Mouse (Mus musculus): ENCODE measurements around the gene Wiz.

Gene Wiz

GRCm38 (mm10) chr17:32389101-32389659 lies at the start of gene Wiz:
Gene Wiz, minus strand, starts transcription at chr17:32389439.
- DNase-seq (ENCODE audit: low spot score) = peak; percentile 91

GRCm38 (mm10) chr17:32437106-32437505 lies 47.9 kb upstream of the Wiz start:
- no peak for DNase-seq (ENCODE audit: low spot score)

- DNase-seq (ENCODE audit: low spot score) = no peak
These were observed 45.9 kb upstream of the Wiz start for GRCm38 (mm10) chr17:32435151-32435550.

DNA sequence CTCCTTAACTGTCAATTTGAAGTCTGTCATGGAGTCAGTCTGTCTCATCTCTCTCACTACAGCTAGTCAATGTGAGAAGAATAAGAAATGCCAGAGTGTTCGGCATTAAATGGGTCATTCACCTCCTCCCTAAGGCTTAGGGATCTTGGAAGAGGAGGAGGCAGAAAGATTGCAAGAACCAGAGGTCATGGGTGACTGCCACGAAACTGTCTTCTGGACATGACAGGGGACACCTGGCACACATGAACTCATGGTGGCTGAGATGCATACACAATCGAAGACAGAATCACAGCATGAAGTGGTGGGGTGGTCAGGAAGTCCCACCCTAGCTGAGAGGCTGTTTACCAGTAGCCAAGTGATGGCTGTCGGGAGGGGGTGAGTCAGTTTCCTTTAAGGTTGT lies 45.1 kb upstream of the Wiz start:
- DNase-seq (ENCODE audit: low spot score) = no peak

- DNase-seq (ENCODE audit: low spot score) = peak; percentile 19
These were observed 42.7 kb upstream of the Wiz start for GRCm38 (mm10) chr17:32431972-32432371.

- DNase-seq (ENCODE audit: low spot score) = no peak
These were observed 37.4 kb upstream of the Wiz start for GRCm38 (mm10) chr17:32426610-32427009.

DNA sequence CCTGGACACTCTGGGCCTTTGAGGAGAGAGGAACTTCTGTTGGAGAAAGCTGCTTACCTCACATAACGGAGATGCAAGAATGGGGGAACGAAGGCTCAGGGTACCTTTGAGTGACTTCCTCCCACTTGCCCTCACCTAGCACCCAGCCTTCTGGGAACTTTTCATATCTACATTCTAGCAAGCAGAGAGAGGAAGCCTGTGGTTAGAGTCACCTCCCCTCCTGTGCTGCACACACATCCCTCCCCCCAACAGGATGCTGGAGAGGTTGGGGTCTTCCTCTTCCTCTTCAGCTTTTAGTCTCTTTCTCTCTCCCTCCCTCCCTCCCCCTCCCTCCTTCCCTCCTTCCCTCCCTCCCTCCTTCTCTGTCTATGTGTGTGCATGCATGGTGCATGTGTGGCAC lies 34.8 kb upstream of the Wiz start, which contains the start of gene Pglyrp2:
Gene Pglyrp2 (minus strand): TSS at position 134 of the 400 bp plus-strand sequence.
- DNase-seq (ENCODE audit: low spot score) = no peak

DNA sequence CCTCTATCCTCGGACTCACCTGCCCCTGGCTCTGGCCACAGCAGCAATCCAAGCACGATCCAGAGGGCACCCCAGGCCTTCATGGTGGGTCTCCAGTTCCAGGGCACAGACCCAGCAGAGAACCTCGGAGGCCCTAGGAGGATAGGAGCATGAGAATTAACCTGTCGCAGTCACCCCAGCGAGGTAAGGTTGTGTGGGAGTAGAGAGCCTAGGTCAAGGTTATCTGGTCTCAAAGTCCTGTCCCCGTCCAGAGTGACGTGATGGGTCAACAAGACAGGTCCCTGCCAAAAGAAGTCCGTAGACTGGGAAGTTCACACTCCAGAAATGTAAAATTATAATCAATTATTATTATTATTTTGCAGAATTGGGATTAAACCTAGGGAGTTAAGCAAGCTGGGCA lies 31.5 kb upstream of the Wiz start:
- no peak for DNase-seq (ENCODE audit: low spot score)

DNA sequence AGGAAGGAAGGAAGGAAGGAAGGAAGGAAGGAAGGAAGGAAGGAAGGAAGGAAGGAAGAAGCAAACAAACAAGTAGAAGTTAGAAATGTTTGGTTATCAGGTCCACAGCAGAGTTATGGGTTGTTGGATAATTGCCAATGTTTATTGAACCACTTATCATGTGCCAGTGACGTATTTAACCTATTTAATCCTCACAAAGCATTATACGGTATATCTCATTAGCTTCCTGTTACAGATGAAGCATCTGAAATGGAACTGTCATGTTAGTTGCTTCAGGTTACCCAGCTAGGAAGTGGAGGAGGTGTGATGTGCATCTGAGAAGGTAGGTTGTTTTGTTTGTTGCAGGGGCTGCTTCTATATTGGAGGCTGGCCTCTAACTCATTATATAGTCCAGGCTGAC lies 30.8 kb upstream of the Wiz start:
- no peak for DNase-seq (ENCODE audit: low spot score)

DNA sequence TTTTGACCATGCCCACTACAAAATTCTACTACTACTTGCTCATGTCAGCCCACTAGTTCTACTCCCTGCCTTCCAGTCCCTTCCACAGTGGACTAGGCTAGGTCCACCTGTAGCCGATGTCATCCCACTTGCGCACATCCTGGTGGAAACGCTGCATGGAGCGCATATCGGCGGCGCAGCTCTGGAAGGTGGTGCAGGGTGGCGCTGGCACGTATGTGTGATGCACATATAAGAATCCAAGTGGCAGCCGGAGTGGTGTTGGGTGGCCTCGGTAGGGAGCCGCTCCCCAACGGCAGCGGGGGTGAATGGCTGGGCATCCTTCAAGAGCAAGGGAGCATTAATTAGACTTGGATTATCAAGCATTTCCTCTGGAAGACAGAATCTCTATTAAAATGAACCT lies 27.5 kb upstream of the Wiz start:
- no peak for DNase-seq (ENCODE audit: low spot score)

- DNase-seq (ENCODE audit: low spot score) = no peak
These were observed 26.3 kb upstream of the Wiz start for GRCm38 (mm10) chr17:32415417-32416020.

DNA sequence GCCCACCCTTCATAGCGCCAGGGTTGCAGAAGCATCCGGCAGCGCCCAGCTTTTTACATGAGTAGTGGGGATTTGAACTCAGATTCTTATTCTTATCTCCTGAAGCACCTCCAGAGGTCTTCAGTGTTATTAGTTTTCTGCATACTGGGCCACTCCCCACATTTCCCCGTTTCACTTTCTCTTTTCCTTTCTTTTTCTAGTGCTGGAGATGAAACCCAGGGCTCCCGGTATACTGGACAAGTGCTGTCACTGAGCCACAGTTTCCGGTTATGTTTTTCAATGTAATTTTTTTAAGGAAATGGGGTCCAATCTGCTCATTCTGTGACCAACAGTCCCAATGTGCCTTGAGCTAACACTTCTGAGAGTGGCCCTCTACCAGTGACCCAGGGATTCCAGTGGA lies 22.7 kb upstream of the Wiz start:
- DNase-seq (ENCODE audit: low spot score) = no peak

- no peak for DNase-seq (ENCODE audit: low spot score)
These were observed 14.2 kb upstream of the Wiz start, which contains the start of gene Rasal3 for GRCm38 (mm10) chr17:32403417-32403816. Gene Rasal3, minus strand, starts transcription at chr17:32403583.

GRCm38 (mm10) chr17:32402779-32403157 lies 13.5 kb upstream of the Wiz start:
- no peak for DNase-seq (ENCODE audit: low spot score)

DNA sequence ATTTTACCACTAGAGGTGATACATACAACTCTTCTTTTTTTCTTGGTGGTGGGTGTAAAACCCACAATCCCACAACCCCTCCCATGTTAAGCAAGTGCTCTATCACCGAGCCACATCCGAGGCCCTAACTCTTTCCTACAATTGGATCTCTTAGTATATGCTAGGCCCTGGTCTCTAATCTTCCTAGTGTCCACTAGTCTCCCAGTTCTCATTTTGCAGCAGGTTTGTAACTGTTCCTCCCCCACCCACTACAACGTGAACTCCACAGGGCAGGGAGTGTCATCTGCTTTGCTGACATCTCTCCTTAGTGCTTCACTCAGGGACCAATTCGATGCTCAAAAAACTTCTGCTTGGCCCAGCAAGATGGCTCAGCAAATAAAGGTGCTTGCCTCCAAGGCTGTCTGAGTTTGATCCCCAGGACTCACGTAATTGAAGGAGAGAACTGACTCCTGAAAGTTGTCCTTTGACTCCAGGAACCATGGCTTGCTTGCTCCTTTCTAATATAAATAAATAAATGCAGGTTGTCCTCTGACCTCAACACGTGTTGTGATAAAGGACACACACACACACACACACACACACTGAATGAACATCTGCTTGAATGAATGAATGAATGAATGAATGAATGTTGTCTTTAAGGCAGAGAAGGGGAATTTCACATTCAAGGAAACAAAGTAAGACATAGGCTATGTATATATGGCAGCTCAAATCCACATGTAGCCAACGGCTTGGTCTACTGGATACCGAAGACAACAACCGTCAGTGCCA lies 13.0 kb upstream of the Wiz start:
- no peak for DNase-seq (ENCODE audit: low spot score)

GRCm38 (mm10) chr17:32396266-32396665 lies 7.0 kb upstream of the Wiz start:
- no peak for DNase-seq (ENCODE audit: low spot score)

GRCm38 (mm10) chr17:32393944-32394343 lies 4.7 kb upstream of the Wiz start:
- no peak for DNase-seq (ENCODE audit: low spot score)

DNA sequence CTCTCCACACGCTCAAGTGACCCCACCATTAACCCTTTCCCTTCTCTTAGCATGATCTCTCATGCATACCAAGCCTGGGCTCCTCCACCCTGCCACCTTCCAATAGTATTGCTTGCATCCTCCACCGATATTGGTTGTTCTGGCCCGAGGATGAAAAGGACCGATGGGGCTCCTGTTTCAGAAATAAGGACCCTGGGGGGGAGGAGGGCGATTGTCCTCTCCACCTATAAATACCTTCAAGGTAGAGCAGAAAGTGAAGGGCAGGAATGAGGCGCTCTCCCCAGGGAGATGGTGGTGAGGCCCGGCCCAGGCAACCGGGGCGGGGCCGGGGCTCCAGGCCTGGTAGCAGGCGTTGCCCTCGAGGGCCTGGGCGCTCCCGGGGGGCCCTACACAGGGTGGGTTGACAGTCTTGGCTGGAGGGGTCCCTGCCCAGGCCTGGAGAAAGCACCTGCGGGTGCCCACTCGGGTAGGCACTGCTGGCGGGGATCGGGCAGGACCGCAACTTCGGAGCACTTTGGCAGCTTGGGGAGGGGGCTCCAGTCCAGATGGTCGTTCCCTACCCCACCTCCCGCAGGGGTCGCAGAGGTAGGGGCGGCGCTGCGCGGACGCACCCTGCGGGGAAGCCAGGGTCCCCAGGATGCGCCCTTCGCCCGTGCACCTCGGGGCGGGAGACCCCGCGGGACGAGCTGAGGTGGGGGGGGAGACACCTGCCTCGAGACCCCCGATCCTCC lies 704 bp downstream of the Wiz start:
- DNase-seq (ENCODE audit: low spot score) = peak; percentile 48

DNA sequence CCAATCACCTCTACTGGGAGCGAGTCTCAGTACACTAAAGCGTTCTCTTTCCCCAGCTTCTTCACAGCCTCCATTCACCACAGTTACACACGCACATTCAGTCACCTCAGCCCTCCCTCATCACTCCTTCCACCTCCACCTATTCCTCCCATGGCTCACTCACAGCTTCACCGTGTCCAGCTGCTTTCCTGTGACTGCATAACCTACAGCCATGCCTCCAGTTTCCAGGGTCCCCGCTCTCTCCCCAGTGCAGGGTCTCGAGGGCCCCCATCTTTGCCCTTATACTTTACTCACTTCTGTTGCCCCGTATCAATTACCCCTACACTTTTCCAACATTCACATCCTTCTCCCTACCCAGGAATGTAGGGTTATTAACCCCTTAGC lies 1.3 kb downstream of the Wiz start:
- DNase-seq (ENCODE audit: low spot score) = no peak

- peak; percentile 54 for DNase-seq (ENCODE audit: low spot score)
These were observed 2.4 kb downstream of the Wiz start for GRCm38 (mm10) chr17:32386659-32387432.

DNA sequence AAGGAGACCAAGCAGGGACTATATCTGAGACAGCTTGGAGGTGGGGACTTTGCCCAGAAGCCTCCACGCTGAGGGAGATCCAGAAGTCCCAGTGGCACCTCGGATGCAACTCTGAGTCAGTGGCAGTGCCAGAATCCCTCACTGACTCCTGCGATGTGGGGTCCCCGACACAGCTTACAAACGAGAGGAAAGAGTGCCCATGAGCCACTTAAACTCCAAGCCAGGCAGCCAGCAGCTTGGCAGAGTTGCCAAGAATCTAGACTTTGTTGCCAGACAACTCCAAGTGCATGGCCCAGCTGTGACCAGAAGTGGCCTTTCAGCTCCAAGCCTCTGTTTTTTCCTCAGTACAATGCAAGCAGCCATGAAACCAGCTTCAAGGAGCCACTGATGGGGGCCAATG lies 5.6 kb downstream of the Wiz start:
- DNase-seq (ENCODE audit: low spot score) = no peak

DNA sequence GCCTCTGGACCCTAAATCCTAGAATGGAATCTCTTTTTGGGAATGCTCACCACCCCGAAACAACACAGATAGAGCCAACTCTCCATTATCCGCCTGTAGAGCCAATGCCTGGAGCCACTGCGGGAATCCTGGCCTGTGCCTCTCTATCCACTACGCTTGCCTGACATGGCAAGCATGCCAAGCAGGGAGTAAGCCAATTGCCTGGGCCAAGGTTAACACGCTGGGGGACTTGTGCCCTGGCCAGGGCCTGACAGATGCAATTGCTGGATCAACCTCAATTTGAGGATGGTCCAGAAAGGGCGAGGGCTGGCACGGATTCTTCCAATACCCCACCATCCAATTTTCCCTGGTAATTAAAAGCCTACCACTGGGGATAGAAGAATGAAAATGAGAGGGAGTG lies 6.7 kb downstream of the Wiz start:
- no peak for DNase-seq (ENCODE audit: low spot score)

Data from retina, embryonic 14.5 days (tissue).